Mouse (Mus musculus) embryonic stem cell, embryonic (primary cell): ENCODE measurements at regions not wholly inside any gene's neighbourhood (a gene's known extent, or its start where the extent isn't known, plus 50 kb on each side); places are given as distances from the start of the nearest gene placed in this dataset.

Experiments used
- CTCF ChIA-PET, 4 experiments: fragments of 300-600 bp in 2 of 4; fragments of 350-600 bp in 2 of 4; sonication (Branson Sonifier 250); formaldehyde crosslinking; loops; one replicate each; lab custom pipeline; 2022; ENCODE audit warnings: inconsistent platforms in 2 of 4; lab: Charles Lee
- POLR2A ChIA-PET, 4 experiments: fragments of 300-600 bp in 2 of 4; fragments of 350-600 bp in 2 of 4; sonication (Branson Sonifier 250); formaldehyde crosslinking; loops; one replicate each; lab custom pipeline; 2022; ENCODE audit warnings: antibody characterized with exemption in 4 of 4, inconsistent platforms in 1 of 4; lab: Charles Lee

- ChIA-PET CTCF (no interaction called here), POLR2A (no interaction called here)
Observed at GRCm38 (mm10) chr9:6645321-6645720, 375.7 kb upstream of the Ddi1 start.

- POLR2A ChIA-PET: no interaction called here
- CTCF ChIA-PET: no interaction called here
Observed at GRCm38 (mm10) chr9:6617155-6617554, 347.5 kb upstream of the Ddi1 start.

- POLR2A ChIA-PET: no interaction called here
- CTCF ChIA-PET: no interaction called here
Observed at GRCm38 (mm10) chr9:6609284-6609627, 339.6 kb upstream of the Ddi1 start.

- ChIA-PET CTCF (no interaction called here), POLR2A (no interaction called here)
Observed at GRCm38 (mm10) chr9:6608428-6609283, 339.0 kb upstream of the Ddi1 start.
